Mouse (Mus musculus) small intestine, adult 2 months (tissue): ENCODE data around the gene Sec31b. TPM values are rescaled to one million over a fixed set of nuclear protein-coding genes. Genes with fewer than 3 reads are reported as not detected.

Source experiments
- H3K27ac ChIP-seq: fragments of 200-500 bp; 2 replicates; pipeline ENCODE4 v1.5.1; 2012; ENCODE audit warnings: low read depth, low read length, control low read depth, inconsistent platforms; ENCODE audit not compliant: insufficient read depth
- H3K27me3 ChIP-seq: fragments of 200-500 bp; 2 replicates; pipeline ENCODE4 v1.6.1; 2012; ENCODE audit warnings: mild to moderate bottlenecking, moderate library complexity, low read length, inconsistent platforms; ENCODE audit not compliant: control insufficient read depth, insufficient read depth
- H3K36me3 ChIP-seq: fragments of 200-500 bp; 2 replicates; pipeline ENCODE4 v1.6.1; 2012; ENCODE audit warnings: mild to moderate bottlenecking, low read length, control low read depth, inconsistent platforms; ENCODE audit not compliant: control insufficient read depth, insufficient read depth
- H3K4me1 ChIP-seq: fragments of 200-500 bp; 2 replicates; pipeline ENCODE4 v1.6.1; 2012; ENCODE audit warnings: low read length, inconsistent platforms, mixed read lengths; ENCODE audit not compliant: control insufficient read depth, insufficient read depth, insufficient read length
- H3K4me3 ChIP-seq: fragments of 200-500 bp; 2 replicates; pipeline ENCODE4 v1.5.1; 2012; ENCODE audit warnings: low read depth, mild to moderate bottlenecking, control low read depth, inconsistent platforms, low read length, moderate library complexity
- CTCF ChIP-seq: fragments of 200-500 bp; IDR thresholded peaks from 2 replicates; pipeline ENCODE4 v1.5.1; 2012; ENCODE audit warnings: low read depth, mild to moderate bottlenecking, control low read depth, inconsistent platforms, low read length, moderate library complexity, mixed read lengths; ENCODE audit not compliant: insufficient replicate concordance, insufficient read length; ENCODE audit errors: extremely low read depth
- POLR2A ChIP-seq: fragments of 200-500 bp; IDR thresholded peaks from 2 replicates; pipeline ENCODE4 v1.6.1; 2012; ENCODE audit warnings: low read depth, mild to moderate bottlenecking, control low read depth, inconsistent platforms, low read length, moderate library complexity
- WGBS: fragments of 180-500 bp; shearing (Covaris S2); methylation state at CpG from one replicate; pipeline ENCODE4 v1.1.7; 2018; 5-methylcytosine and 5-hydroxymethylcytosine counted together
- polyA plus RNA-seq: library from polyadenylated mRNA; depleted of rRNA; stranded (reverse); fragments of >200 nt; gene quantifications from 2 replicates; pipeline ENCODE4 v1.2.3, GENCODE M21; 2012

Gene Sec31b
- polyA plus RNA-seq, 1 experiment, result 1.3 TPM

GRCm38 (mm10) chr19:44554490-44554860, 8.8 kb upstream of the Sec31b start:
- Histone ChIP-seq H3K4me3 (peak overlapping the region; percentile 86), H3K27me3 (no peaks in the 10 kb centered on the region), H3K36me3 (peaks cover 34% of the 10 kb centered on the region), H3K27ac (0 out of 2 replicates have a peak overlapping the region, but pooled peaks have one; percentile 33), H3K4me1 (peaks cover 2% of the 10 kb centered on the region; the same call in 1 of the 2 replicates)
- TF ChIP-seq POLR2A, result no peak
- no peak for TF ChIP-seq CTCF
- WGBS, result 2% methylated on average over 8 of the region's 8 CpGs

- TF ChIP-seq CTCF, result no peak
- TF ChIP-seq POLR2A, result no peak
- Histone ChIP-seq H3K4me3 (no peak overlapping the region), H3K27me3 (no peaks in the 10 kb centered on the region), H3K4me1 (peaks cover 2% of the 10 kb centered on the region; the same call in 1 of the 2 replicates), H3K36me3 (peaks cover 42% of the 10 kb centered on the region), H3K27ac (no peak overlapping the region)
- 93% methylated on average over 4 of the region's 4 CpGs for WGBS
These were observed 7.6 kb upstream of the Sec31b start for GRCm38 (mm10) chr19:44553286-44553685.

GRCm38 (mm10) chr19:44552731-44553130, 7.1 kb upstream of the Sec31b start, which contains the start of gene Gm20538:
Gene Gm20538 (minus strand): TSS chr19:44552831.
- no peak within 1 kb of the TSS for H3K27ac ChIP-seq
- 95% methylated on average over 4 of the region's 4 CpGs for WGBS
- H3K4me3 ChIP-seq, result no peak within 1 kb of the TSS
- H3K36me3 ChIP-seq, result peaks cover 45% of the 10 kb centered on the region
- no peaks in the 10 kb centered on the region for H3K27me3 ChIP-seq
- peaks cover 2% of the 10 kb centered on the region; the same call in 1 of the 2 replicates for H3K4me1 ChIP-seq
- TF ChIP-seq POLR2A (no peak), CTCF (no peak)

DNA sequence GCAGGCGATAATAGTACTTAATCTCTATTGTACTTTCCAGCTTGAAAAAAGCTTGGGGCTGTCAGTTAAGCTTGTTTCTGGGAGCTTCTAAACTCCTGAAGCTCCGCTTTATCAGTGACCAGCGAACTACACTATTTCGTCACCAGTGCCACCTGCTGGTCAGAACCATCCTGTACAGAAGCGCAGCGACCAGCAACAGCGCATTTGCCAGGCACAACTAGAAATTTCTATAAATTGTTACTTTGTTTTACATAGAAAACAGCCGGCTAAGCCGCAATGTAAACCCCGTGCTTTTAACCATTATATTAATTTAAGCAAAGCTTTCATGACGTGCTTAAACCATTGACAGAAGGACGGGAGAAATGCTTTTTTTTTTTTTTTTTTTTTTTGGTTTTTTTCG, 889 bp downstream of the Sec31b start:
- WGBS, result 2% methylated on average over 13 of the region's 13 CpGs
- Histone ChIP-seq H3K27me3 (0 out of 2 replicates have a peak, but pooled peaks cover 4% of the 10 kb centered on the region), H3K27ac (no peak overlapping the region), H3K36me3 (peaks cover 15% of the 10 kb centered on the region), H3K4me1 (no peaks in the 10 kb centered on the region), H3K4me3 (no peak overlapping the region)
- TF ChIP-seq CTCF, result peak; percentile 77; the same call in 1 of the 2 replicates
- TF ChIP-seq POLR2A, result no peak

DNA sequence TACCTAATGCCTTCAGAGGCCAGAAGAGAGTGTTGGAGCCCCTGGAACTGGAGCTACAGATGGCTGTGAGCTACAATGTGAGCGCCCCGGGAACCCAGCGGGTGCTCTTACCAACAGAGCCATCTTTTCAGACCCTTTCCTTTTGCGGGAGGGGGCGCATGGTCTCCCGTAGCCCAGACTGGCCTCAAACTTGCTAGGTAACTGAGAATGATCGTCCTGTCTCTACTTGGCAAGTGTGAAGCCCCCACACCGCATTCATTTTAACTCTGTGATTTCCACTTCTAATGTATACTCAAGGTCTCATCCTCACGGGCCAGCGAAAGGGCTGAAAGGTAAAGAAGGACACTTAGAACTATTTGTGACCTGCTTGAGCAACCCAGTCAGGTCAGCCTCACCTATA, 1.3 kb downstream of the Sec31b start:
- H3K4me1 ChIP-seq, result no peaks in the 10 kb centered on the region
- H3K27ac ChIP-seq, result no peak overlapping the region
- no peak overlapping the region for H3K4me3 ChIP-seq
- H3K27me3 ChIP-seq, result 0 out of 2 replicates have a peak, but pooled peaks cover 4% of the 10 kb centered on the region
- TF ChIP-seq CTCF, result no peak
- TF ChIP-seq POLR2A, result no peak
- H3K36me3 ChIP-seq, result peaks cover 12% of the 10 kb centered on the region
- WGBS, result 72% methylated on average over 10 of the region's 10 CpGs

- TF ChIP-seq CTCF (no peak), POLR2A (no peak)
These were observed 2.9 kb downstream of the Sec31b start for GRCm38 (mm10) chr19:44542694-44543178.

GRCm38 (mm10) chr19:44537416-44537815, 8.2 kb downstream of the Sec31b start:
- no peak for TF ChIP-seq CTCF
- no peak for TF ChIP-seq POLR2A

More at GRCm38 (mm10) chr19:44542694-44543178, 2.9 kb downstream of the Sec31b start:
- no peak overlapping the region for H3K27ac ChIP-seq
- H3K4me1 ChIP-seq, result no peaks in the 10 kb centered on the region
- H3K4me3 ChIP-seq, result no peak overlapping the region
- H3K27me3 ChIP-seq, result 0 out of 2 replicates have a peak, but pooled peaks cover 4% of the 10 kb centered on the region
- WGBS, result 81% methylated on average over 8 of the region's 8 CpGs
- peaks cover under 1% of the 10 kb centered on the region; the same call in 1 of the 2 replicates for H3K36me3 ChIP-seq

More at GRCm38 (mm10) chr19:44537416-44537815, 8.2 kb downstream of the Sec31b start:
- H3K4me3 ChIP-seq, result no peak overlapping the region
- WGBS, result 84% methylated on average over 8 of the region's 8 CpGs
- H3K27me3 ChIP-seq, result no peaks in the 10 kb centered on the region
- H3K27ac ChIP-seq, result no peak overlapping the region
- no peaks in the 10 kb centered on the region for H3K4me1 ChIP-seq
- no peaks in the 10 kb centered on the region for H3K36me3 ChIP-seq
